Mouse (Mus musculus) limb, embryonic 12.5 days (tissue): Measurements from ENCODE around the gene Impdh2. TPM values are rescaled to one million over a fixed set of nuclear protein-coding genes. Genes with fewer than 3 reads are reported as not detected.
A peak's percentile ranks its signal among the peaks of the same experiment; 100 is the strongest.

ENCODE experiments used
- microRNA counts: library from miRNA; unstranded; fragments of <30 nt; microRNA quantifications from one replicate; lab custom pipeline; 2017
- microRNA-seq: library from miRNA; unstranded; fragments of <30 nt; microRNA quantifications from one replicate; pipeline ENCODE4, GENCODE M21; 2017
- polyA plus RNA-seq: library from polyadenylated mRNA; unstranded; fragments of >200 nt; fragmentation: Nextera tagmentation; extraction: Ambion mirVana; gene quantifications from 2 replicates; pipeline ENCODE4 v1.2.1, GENCODE M21; 2016

Impdh2 gene
- polyA plus RNA-seq, 1 experiment from 2014 or later: 213 TPM

MicroRNA genes within 50 kb of the gene (microRNA counts, 519-probe panel; counts per million panel counts)
- microRNA mmu-miR-191 (lab: Ali Mortazavi, UCI) (5,378 counts per million, percentile 55 among the panel's probes with 10 or more counts), microRNA mmu-miR-425 (lab: Ali Mortazavi, UCI) (4,972 counts per million, percentile 48 among the panel's probes with 10 or more counts)

Small RNA genes lying within 50 kb of the gene (microRNA-seq; reads per million reads assigned to microRNA genes)
- not detected for gene Gm24083
- not detected for gene Mir191
- gene Mir425: 1,901 reads per million, percentile 81 among the genes with 10 or more reads in this experiment

Other genes with a start within 250 kb of the Impdh2 start
- 797 and 821 TPM in 2 replicates for gene Gpx1, start 221.4 kb upstream of the Impdh2 start, polyA plus RNA-seq
- gene Usp4, start 212.4 kb upstream of the Impdh2 start, polyA plus RNA-seq: 117 and 118 TPM in 2 replicates
- gene 1700102P08Rik, start 167.5 kb upstream of the Impdh2 start, polyA plus RNA-seq: 0.81 and 0.91 TPM in 2 replicates
- 2.1 and 2.4 TPM in 2 replicates for gene Ccdc36, start 131.8 kb upstream of the Impdh2 start, polyA plus RNA-seq
- gene BC048562, start 123.8 kb upstream of the Impdh2 start, polyA plus RNA-seq: not detected in 2 replicates
- gene Ccdc71, start 99.8 kb upstream of the Impdh2 start, polyA plus RNA-seq: 44.6 and 49.5 TPM in 2 replicates
- gene Klhdc8b, start 98.7 kb upstream of the Impdh2 start, polyA plus RNA-seq: 33.0 and 36.0 TPM in 2 replicates
- 40.8 and 43.7 TPM in 2 replicates for gene Lamb2, start 80.5 kb upstream of the Impdh2 start, polyA plus RNA-seq
- gene Usp19, start 69.7 kb upstream of the Impdh2 start, polyA plus RNA-seq: 99.3 and 99.7 TPM in 2 replicates
- gene Qars, start 52.6 kb upstream of the Impdh2 start, polyA plus RNA-seq: 106 and 112 TPM in 2 replicates
- 156 and 159 TPM in 2 replicates for gene Qrich1, start 43.5 kb upstream of the Impdh2 start, polyA plus RNA-seq
- 50.6 and 53.8 TPM in 2 replicates for gene Ndufaf3, start 7.1 kb downstream of the Impdh2 start, polyA plus RNA-seq
- 197 and 230 TPM in 2 replicates for gene Dalrd3, start 9.6 kb downstream of the Impdh2 start, polyA plus RNA-seq
- gene Wdr6, start 18.5 kb downstream of the Impdh2 start, polyA plus RNA-seq: 237 TPM in 2 replicates
- 11.6 and 11.7 TPM in 2 replicates for gene P4htm, start 37.4 kb downstream of the Impdh2 start, polyA plus RNA-seq
- 54.6 and 61.3 TPM in 2 replicates for gene Arih2, start 89.1 kb downstream of the Impdh2 start, polyA plus RNA-seq
- gene Slc25a20, start 101.8 kb downstream of the Impdh2 start, polyA plus RNA-seq: 40.7 and 43.2 TPM in 2 replicates
- 34.8 and 35.5 TPM in 2 replicates for gene Prkar2a, start 129.0 kb downstream of the Impdh2 start, polyA plus RNA-seq
- 144 and 146 TPM in 2 replicates for gene Ip6k2, start 223.5 kb downstream of the Impdh2 start, polyA plus RNA-seq
- gene Nckipsd, start 248.1 kb downstream of the Impdh2 start, polyA plus RNA-seq: 19.3 and 21.6 TPM in 2 replicates